Mouse (Mus musculus) WW6 (cell line): ENCODE results near the gene Setd1a.
"Not testable (repeated sequence)": the region's sequence is repeated elsewhere in the genome, so short reads cannot be mapped to it uniquely, and the experiment has no call there.

Source experiments
- DNase-seq: peaks from one replicate; pipeline ENCODE4 v3.0.0-alpha.2; 2013; ENCODE audit warnings: low read depth, low spot score

Setd1a gene

DNA sequence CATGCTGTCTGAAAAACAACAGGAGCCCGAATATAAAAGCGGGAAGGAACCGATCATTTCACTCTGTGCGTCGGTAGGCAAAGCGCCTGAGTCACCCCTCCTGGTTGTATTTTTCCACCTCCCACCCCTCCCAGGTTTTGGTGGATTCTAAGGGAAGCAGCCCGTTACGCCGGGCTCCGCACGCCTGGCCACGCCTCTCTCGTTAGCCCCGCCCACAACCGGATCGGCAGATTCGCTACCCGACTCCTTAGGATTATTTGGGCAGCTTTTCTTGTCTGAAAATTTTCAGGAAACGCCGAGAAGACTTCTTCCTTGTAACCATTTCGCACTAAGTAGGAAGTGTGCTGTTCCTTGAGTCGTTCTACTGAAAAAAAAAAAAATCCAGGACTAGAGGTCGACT, at the start of gene Setd1a:
TSS of gene Setd1a (plus strand) at position 245 of the 400 bp plus-strand sequence.
- peak; percentile 55 for DNase-seq

- DNase-seq = no peak
These were observed 48.6 kb upstream of the Setd1a start for GRCm38 (mm10) chr7:127727898-127728297.

- DNase-seq = no peak
These were observed 46.3 kb upstream of the Setd1a start for GRCm38 (mm10) chr7:127730170-127730569.

DNA sequence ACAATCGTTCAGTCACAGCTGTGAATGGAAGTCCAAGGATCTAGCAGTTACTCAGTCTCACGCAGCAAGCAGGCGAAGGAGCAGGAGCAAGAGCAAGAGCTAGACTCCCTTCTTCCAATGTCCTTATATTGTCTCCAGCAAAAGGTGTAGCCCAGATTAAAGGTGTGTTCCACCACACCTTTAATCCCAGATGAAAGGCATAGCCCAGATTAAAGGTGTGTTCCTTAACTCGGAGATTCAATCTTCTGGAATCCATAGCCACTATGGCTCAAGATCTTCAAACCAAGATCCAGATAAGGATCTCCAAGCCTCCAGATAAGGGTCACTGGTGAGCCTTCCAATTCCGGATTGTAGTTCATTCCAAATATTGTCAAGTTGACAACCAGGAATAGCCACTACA, 44.4 kb upstream of the Setd1a start, which contains the start of gene Ctf2:
TSS of gene Ctf2 (minus strand) at position 101 of the 400 bp plus-strand sequence.
- not testable (repeated sequence) for DNase-seq

DNA sequence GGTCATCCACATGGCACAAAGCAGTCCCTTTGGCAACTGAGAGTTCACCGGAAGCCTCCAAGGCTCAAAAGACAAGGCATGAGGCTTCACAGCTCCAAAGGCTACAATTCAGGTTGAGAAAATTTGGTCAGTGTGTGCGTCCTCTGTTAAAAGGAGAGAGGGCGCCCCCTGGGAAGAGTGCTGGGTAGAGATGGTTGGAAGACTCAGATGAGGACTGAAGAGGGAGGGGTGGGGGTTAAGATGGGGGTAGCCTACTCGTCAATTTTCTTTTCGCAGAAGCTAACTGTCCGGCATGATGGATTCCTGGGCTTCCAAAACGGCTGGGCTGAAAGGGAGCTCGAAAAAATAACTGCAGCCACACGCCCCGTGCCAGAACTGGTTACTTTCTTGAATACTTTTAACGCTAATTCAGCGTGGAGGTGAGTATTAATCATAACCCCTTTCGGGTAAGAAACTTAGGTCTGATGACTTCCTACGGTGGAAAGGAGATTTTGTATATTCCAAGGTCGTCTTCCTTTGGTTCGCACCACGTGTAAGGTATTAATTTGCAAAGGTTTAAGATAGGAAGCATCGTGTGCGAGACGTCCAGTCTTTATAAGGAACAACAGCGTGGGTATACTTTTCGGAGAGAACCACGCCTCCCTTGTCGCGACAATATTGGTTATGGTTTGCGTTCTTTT, 32.0 kb upstream of the Setd1a start, which contains the start of gene Fbxl19:
TSS of gene Fbxl19 (plus strand) at position 178 of the 680 bp plus-strand sequence.
- no peak for DNase-seq

DNA sequence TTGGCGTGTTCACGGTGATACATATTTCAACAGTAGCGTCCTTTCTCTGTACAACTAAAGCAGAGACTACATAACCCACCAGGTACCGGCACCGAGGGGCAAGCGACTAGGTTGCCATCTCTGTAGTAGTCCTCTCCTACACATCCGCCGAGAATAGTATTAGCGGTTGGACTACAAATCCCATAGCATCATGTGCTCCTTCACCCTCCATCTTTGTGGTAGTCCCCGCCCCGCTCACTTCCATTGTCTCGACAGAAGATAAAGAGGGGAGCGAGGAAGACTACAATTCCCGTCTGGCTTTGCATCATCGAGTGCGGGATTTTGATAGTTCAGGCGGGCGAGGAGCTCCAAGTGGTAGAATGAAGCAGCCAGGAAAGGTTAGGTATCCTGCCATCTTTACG, 31.2 kb upstream of the Setd1a start:
- DNase-seq = peak; percentile 87

- peak; percentile 89 for DNase-seq
These were observed 30.6 kb upstream of the Setd1a start for GRCm38 (mm10) chr7:127745652-127746493.

DNA sequence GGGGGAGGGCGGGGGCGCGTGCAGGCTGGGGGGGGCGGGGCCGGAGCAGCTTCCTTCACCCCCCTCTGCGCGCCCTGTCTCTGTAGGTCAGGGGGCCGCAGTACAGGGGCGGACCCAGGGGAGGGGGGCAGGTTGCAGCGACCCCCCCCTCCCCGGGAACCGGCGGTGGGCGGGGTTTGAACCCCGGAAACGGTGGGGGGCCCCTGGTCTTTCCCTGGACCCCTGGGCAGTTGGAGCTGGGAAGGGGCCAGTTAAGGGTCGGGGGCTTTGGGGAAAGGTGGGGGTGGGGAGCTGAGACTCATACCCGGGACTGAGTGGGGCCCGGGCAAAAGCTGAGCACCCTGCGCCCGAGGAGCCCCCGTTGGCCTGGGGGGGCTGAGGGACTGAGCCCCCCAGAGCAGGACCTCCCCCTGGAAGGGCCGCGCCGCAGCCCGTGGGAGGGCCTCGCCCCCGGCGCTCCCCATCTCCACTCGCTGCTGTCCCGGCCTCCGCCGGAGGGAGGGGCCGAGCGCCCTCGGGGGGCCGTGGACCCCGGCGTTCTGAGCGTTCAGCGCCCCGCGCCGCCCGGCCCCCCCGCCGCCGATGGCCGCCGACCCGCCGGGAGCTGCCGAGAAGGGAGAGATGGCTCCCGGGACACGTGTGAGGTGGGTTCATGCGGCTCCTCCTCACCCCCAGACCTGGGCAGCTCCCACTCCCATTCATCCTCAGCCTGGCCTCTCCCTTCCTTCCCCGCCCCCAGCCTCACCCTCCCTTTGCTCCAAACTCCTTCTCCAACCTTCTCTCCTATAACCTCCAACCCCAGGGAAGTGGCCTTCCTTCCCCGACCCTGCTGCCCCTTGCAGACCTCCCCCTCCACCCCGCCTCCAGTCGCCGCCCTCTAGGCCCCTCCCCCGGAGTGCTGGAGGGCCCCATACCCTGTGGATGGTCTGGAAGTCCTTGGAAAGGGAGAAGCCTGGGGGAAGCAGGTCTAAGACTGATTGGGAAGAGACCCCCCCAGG, 29.7 kb upstream of the Setd1a start:
- DNase-seq = no peak

DNA sequence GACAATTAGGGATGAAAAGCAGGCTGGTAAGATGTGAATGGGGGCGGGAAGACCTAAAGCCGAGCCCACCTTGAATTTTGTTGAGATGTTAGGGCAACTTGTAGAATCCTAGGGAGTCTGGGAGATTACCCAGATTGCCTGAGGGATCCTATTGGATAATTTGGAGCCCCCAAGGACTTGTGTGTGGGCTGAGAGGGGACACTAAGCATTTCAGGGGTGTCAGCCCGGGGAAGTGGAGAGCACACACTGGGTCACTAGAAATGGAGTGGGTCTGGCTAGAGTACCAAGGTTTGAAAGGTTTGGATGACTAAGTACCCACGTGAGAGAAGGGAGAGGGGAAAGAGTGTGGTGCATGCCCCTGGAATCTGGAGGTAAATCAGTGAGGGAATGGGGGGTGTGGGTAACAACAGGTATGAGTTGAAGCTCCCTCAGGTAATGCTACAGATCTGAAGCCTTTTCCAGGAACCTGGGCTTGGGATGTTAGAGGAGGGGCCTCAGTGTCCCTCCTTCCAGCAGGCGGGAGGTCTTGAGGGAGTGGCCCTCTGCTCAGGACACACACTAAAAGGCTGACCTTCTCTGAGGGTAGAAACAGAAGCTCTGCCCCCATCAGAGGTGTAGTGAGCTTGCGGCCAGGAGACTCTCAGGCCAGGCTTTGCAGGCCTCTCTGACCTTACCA, 28.8 kb upstream of the Setd1a start:
- no peak for DNase-seq

DNA sequence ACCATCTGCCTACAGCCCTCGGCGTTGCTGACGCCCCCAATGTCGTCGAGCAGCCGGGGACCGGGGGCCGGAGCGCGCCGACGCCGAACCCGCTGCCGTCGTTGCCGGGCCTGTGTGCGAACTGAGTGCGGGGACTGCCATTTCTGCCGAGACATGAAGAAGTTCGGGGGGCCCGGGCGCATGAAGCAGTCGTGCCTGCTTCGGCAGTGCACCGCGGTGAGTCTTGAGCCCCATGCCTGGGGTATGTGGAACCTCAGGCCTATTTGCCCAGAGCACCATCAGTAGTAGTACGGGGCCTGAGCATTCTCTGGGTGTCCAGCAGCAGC, 28.3 kb upstream of the Setd1a start:
- no peak for DNase-seq

DNA sequence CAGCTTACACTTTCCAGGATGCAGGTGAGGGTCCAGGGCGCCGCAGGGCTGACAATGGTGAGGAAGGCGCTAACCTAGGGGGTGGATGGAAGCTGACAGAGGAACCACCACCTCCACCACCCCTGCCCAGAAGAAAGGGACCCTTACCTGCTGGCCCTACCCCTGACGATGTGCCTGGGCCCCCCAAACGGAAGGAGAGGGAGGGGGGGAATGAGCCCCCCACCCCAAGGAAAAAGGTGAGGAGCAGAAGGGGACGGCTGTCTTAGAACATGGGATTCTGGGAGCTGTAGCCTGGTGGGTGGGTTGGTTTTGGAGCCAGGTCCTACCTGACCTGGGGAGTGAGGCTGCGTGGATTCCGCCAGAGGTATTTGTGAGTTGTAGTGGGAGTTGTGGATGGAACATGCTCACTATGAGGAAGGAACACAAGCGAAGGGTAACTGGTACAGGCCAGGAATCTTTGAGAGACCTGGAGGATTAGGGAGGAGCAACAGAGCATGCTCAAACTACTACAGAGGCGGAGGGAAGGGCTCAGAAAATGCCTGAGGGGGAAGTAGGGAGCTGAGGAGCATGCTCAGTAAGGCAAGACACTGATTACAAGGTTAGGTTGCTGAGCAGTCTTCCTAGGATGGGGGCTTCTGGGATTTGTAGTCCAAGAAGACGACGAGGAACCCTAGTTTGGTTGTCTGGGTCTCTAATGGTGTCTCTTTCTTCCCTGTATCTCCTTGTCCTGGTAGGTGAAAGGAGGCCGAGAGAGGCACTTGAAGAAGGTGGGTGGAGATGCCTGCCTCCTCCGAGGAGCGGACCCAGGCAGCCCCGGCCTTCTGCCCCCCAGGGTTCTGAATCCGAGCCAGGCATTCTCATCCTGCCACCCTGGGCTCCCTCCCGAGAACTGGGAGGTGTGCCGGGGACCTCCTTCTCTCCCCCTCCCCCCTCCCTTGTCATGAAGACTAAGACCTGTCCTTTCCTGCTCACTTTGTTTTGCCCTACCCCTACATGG, 26.0 kb upstream of the Setd1a start:
- no peak for DNase-seq

DNA sequence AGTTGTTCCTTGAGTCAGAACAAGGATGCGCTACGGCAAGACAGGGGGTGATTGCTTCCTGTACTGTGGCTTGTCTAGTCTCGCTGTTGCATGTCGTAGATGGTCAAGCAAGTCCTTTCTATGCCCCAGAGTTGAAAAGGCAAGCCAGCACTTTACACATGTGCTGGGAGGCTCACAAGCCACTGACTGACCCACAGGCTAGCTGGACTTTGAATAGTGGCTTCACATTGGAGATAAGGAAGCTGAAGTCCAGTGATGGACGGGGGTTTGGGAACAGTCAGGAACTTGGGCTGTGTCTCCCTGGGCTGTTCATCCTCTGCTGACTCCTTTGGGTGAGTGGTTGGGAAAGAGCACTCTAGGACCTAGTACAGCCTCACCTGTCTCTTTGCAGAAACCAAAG, 24.9 kb upstream of the Setd1a start:
- no peak for DNase-seq

DNA sequence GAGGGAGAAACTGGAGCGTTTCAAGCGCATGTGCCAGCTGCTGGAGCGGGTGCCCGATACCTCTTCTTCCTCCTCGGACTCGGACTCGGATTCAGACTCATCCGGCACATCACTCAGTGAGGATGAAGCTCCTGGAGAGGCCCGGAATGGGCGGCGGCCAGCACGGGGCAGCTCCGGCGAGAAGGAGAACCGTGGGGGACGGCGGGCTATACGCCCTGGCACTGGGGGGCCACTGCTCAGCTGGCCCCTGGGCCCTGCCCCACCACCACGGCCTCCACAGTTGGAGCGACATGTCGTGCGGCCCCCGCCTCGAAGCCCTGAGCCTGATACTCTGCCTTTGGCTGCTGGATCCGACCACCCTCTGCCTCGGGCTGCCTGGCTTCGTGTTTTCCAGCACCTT, 24.4 kb upstream of the Setd1a start:
- no peak for DNase-seq

GRCm38 (mm10) chr7:127753158-127753557, 23.3 kb upstream of the Setd1a start:
- no peak for DNase-seq

- DNase-seq = no peak
These were observed 22.7 kb upstream of the Setd1a start for GRCm38 (mm10) chr7:127753741-127754140.

DNA sequence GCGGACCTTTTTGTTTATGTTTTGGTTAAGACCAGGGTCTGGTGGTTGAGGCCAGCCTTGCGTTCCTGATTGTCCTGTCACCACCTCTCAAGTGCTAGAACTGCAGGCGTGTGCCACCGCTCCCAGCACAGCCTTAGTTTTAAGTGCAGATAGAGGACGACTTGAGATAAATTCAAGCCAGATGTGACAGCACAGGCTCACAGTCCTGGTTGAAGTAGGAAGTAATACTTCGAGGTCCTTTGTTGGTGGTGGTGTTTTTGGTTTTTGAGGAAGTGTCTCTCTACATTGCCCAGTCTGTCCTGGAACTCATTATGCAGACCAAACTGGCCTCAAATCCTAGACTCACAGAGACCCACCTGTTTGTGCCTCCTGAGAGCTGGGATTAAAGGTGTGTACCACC, 16.8 kb upstream of the Setd1a start:
- DNase-seq = no peak

GRCm38 (mm10) chr7:127760478-127760877, 16.0 kb upstream of the Setd1a start:
- no peak for DNase-seq

DNA sequence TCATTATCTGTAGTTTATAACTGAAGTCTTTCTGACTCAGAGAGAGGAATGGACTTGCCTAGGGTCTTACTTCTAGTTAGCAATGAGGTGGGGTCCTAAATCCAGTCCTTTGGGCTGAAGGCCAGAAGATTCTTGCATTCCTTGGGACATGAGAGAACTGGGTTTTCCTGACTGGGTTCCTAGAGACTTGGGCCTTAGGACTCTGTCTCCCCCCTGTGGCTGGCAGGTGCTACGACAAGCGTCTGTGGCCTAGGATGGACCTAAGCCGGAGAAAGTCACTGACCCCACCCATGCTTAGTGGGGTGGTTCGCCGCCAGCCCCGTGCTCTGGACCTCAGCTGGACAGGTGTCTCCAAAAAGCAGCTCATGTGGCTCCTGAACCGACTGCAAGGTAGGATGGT, 15.4 kb upstream of the Setd1a start:
- DNase-seq = no peak

DNA sequence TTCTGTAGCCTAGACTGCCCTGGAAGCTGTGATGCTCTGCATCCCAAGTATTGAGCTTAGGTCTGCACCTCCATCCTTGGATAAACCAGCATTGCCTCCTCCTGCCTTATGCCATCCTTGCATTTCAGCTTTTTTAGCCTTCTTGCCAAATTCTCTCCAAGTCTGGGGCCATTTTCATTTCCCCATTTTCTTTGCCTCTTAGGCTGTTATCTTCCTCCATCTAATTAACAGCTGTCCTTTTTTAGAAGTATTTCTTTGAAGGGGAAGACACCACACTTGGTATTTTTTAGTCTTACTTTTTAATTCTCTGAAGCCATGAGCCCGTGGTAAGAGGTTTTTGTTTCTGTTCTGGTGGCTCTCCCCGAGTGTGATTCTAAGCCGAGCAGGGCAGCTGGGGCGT, 12.8 kb upstream of the Setd1a start:
- DNase-seq = no peak

GRCm38 (mm10) chr7:127765756-127766155, 10.7 kb upstream of the Setd1a start:
- DNase-seq = no peak
